Mouse (Mus musculus) ES-E14 (cell line): ENCODE measurements around the gene H2al1k. TPM values are rescaled to one million over a fixed set of nuclear protein-coding genes. Genes with fewer than 3 reads are reported as not detected.
"Not testable (repeated sequence)": the region's sequence is repeated elsewhere in the genome, so short reads cannot be mapped to it uniquely, and the experiment has no call there.

ENCODE experiments used
- DNase-seq: peaks from one replicate; pipeline ENCODE4 v3.0.0-alpha.2; 2013; ENCODE audit warnings: low read depth, low spot score
- H3K27ac ChIP-seq: 2 replicates; pipeline ENCODE4 v1.5.1; 2012; ENCODE audit warnings: low read depth, mild to moderate bottlenecking, low read length, moderate library complexity, mixed read lengths; ENCODE audit not compliant: poor library complexity, insufficient read depth, severe bottlenecking
- H3K36me3 ChIP-seq: 2 replicates; pipeline ENCODE4 v1.6.1; 2012; ENCODE audit warnings: mild to moderate bottlenecking, low read length, moderate library complexity, mixed read lengths; ENCODE audit not compliant: control insufficient read depth, poor library complexity, insufficient read depth, severe bottlenecking
- H3K4me1 ChIP-seq, 2 experiments: fragments of 150-350 bp in 1 of 2; sonication (generic) in 1 of 2; 2 replicates each; pipeline ENCODE4 v1.6.1; 2012; ENCODE audit warnings: low read length in 2 of 2, mild to moderate bottlenecking in 1 of 2, mixed read lengths in 1 of 2; ENCODE audit not compliant: control insufficient read depth in 2 of 2, insufficient read depth in 2 of 2, poor library complexity in 1 of 2
- H3K4me3 ChIP-seq, 2 experiments: fragments of 150-350 bp in 1 of 2; sonication (generic) in 1 of 2; 2 replicates each; pipeline ENCODE4 v1.5.1; 2012; ENCODE audit warnings: low read length in 2 of 2, low read depth in 1 of 2, mild to moderate bottlenecking in 1 of 2, mixed read lengths in 1 of 2; ENCODE audit not compliant: insufficient read depth in 1 of 2, poor library complexity in 1 of 2, severe bottlenecking in 1 of 2
- H3K9ac ChIP-seq: 2 replicates; pipeline ENCODE4 v1.6.1; 2012; ENCODE audit warnings: low read depth, mild to moderate bottlenecking, low read length, mixed read lengths; ENCODE audit not compliant: poor library complexity, insufficient read depth, severe bottlenecking
- H3K9me3 ChIP-seq: fragments of 150-350 bp; sonication (generic); 2 replicates; pipeline ENCODE4 v1.6.1; 2012; ENCODE audit warnings: low read depth, mild to moderate bottlenecking, low read length; ENCODE audit not compliant: control insufficient read depth, insufficient read depth
- CHD2 ChIP-seq: IDR thresholded peaks from 2 replicates; pipeline ENCODE4 v1.6.1; 2014; ENCODE audit warnings: mild to moderate bottlenecking, low read depth, low read length, inconsistent platforms
- HCFC1 ChIP-seq: IDR thresholded peaks from 2 replicates; pipeline ENCODE4 v1.6.1; 2012; ENCODE audit warnings: low read length, inconsistent platforms, borderline replicate concordance; ENCODE audit not compliant: insufficient read depth
- MAFK ChIP-seq: IDR thresholded peaks from 2 replicates; pipeline ENCODE4 v1.6.1; 2014; ENCODE audit warnings: mild to moderate bottlenecking, low read depth, low read length, inconsistent platforms; ENCODE audit not compliant: insufficient read depth
- ZC3H11A ChIP-seq: IDR thresholded peaks from 2 replicates; pipeline ENCODE4 v1.6.1; 2012; ENCODE audit warnings: low read depth, mild to moderate bottlenecking, inconsistent platforms, low read length, borderline replicate concordance
- ZNF384 ChIP-seq: IDR thresholded peaks from 2 replicates; pipeline ENCODE4 v1.6.1; 2012; ENCODE audit warnings: low read depth, low read length, inconsistent platforms
- in situ Hi-C, 2 experiments: fragments of 600-800 bp; cut with MboI; formaldehyde crosslinking; loops; one replicate each; pipeline ENCODE4 v1.15.1; 2025; ENCODE audit warnings: low sequenced_read_pairs in 2 of 2, inconsistent platforms in 1 of 2; ENCODE audit not compliant: unreplicated experiment in 2 of 2
- total RNA-seq: library from RNA; depleted of rRNA; stranded (reverse); fragments of 300-350 nt; gene quantifications from 2 replicates; pipeline ENCODE4 v1.2.3, GENCODE M21; 2012; rRNA removed

Gene H2al1k
- not detected in 2 replicates for total RNA-seq

- H3K9ac ChIP-seq, H3K4me3 ChIP-seq, DNase-seq, H3K4me1 ChIP-seq, in situ Hi-C loops, H3K27ac ChIP-seq, H3K36me3 ChIP-seq, H3K9me3 ChIP-seq: not testable (repeated sequence)
Measured at GRCm38 (mm10) chrX:9350327-9350726, at the start of gene H2al1k. TSS of gene H2al1k (plus strand) at chrX:9350627.

GRCm38 (mm10) chrX:9302791-9303190, 47.6 kb upstream of the H2al1k start:
- no peaks in the 10 kb centered on the region for H3K9me3 ChIP-seq
- TF ChIP-seq ZC3H11A (no peak), CHD2 (no peak), ZNF384 (no peak), HCFC1 (no peak), MAFK (no peak)
- in situ Hi-C loops = no loop called here
- no peak overlapping the region for H3K9ac ChIP-seq
- no peaks in the 10 kb centered on the region for H3K36me3 ChIP-seq
- DNase-seq = no peak
- H3K4me1 ChIP-seq = no peaks in the 10 kb centered on the region
- H3K27ac ChIP-seq = no peak overlapping the region
- H3K4me3 ChIP-seq = no peak overlapping the region

- no peak overlapping the region for H3K4me3 ChIP-seq
- no peak for TF ChIP-seq ZC3H11A
- TF ChIP-seq ZNF384 = no peak
- TF ChIP-seq CHD2 = no peak
- TF ChIP-seq MAFK = no peak
- TF ChIP-seq HCFC1 = no peak
- in situ Hi-C loops = no loop called here
- no peak overlapping the region for H3K9ac ChIP-seq
- H3K36me3 ChIP-seq = no peaks in the 10 kb centered on the region
- H3K4me1 ChIP-seq = no peaks in the 10 kb centered on the region
- DNase-seq = no peak
- no peak overlapping the region for H3K27ac ChIP-seq
- no peaks in the 10 kb centered on the region for H3K9me3 ChIP-seq
Measured at GRCm38 (mm10) chrX:9303455-9303854, 47.0 kb upstream of the H2al1k start.

- DNase-seq, in situ Hi-C loops, H3K9ac ChIP-seq, H3K9me3 ChIP-seq, H3K27ac ChIP-seq, H3K4me3 ChIP-seq, H3K36me3 ChIP-seq, H3K4me1 ChIP-seq: not testable (repeated sequence)
Measured at GRCm38 (mm10) chrX:9316457-9316856, 34.0 kb upstream of the H2al1k start.

GRCm38 (mm10) chrX:9327954-9328353, 22.5 kb upstream of the H2al1k start:
- not testable (repeated sequence) for H3K9me3 ChIP-seq, H3K9ac ChIP-seq

GRCm38 (mm10) chrX:9332366-9332962, 18.0 kb upstream of the H2al1k start:
- not testable (repeated sequence) for H3K9ac ChIP-seq, H3K9me3 ChIP-seq, H3K4me1 ChIP-seq, H3K36me3 ChIP-seq, DNase-seq, H3K27ac ChIP-seq
- peak overlapping the region in 1 of 2 experiments; percentile 57; a peak in 2 of 4 replicates for H3K4me3 ChIP-seq
- in situ Hi-C loops = loop anchor here in 1 of 2 experiments (10.0 kb wide), 1 partner anchor 192 kb away; no protein-coding TSS in a partner anchor

More at GRCm38 (mm10) chrX:9327954-9328353, 22.5 kb upstream of the H2al1k start:
- in situ Hi-C loops, DNase-seq, H3K36me3 ChIP-seq, H3K4me1 ChIP-seq, H3K27ac ChIP-seq, H3K4me3 ChIP-seq: not testable (repeated sequence)

GRCm38 (mm10) chrX:9333035-9333434, 17.4 kb upstream of the H2al1k start:
- not testable (repeated sequence) for H3K27ac ChIP-seq, DNase-seq
- in situ Hi-C loops = loop anchor here in 1 of 2 experiments (10.0 kb wide), 1 partner anchor 192 kb away; no protein-coding TSS in a partner anchor

More at GRCm38 (mm10) chrX:9333035-9333434, 17.4 kb upstream of the H2al1k start:
- H3K4me3 ChIP-seq, H3K4me1 ChIP-seq, H3K9ac ChIP-seq, H3K9me3 ChIP-seq, H3K36me3 ChIP-seq: not testable (repeated sequence)
